In the genomic region with DNA sequence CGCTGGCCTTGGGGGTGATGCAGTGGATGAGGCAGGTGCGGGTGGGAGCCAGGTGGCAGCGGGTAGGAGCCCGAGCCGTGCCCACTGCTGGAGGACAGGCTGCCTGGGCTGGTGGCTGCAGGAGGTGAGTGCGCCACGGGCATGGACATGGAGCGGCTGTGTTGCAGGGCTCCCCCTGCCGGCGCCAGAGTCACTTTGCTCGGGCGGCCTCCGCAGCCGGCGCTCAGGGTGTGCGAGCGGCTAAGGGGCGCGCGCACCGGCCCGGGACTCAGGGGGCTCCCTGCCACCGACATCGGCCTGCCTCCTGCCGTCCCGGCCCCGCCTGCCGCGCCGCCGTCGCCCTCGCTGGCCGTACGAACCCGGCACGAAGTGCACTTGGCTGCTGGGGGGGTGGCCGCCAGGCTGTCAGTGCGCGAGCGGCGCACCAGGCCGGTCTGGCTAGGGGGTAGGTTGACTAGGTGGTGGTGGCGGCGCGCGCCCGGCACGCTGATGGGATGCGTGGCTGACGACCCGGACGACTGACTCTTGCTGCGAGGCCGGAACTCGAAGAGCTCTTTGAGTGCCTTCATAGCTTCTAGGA, we compare ENCODE assay signal across 8 mouse cellular contexts. TPM values are rescaled to one million over a fixed set of nuclear protein-coding genes. Genes with fewer than 3 reads are reported as not detected.
DNase-seq lines count a peak whose midpoint lies in the region; ATAC-seq and TF ChIP-seq lines count a peak whose summit lies in the region.

No protein-coding gene starts in this region.

- H3K9ac ChIP-seq in hindbrain, postnatal 0 days (replicated peaks; ENCODE audit: low read length) = peak overlapping the region; percentile 96

- TF ChIP-seq CTCF in gastrocnemius, adult 2 months (IDR thresholded peaks at IDR 0.05) = peak; percentile 91; the same call in 1 of the 2 replicates
- TF ChIP-seq CTCF in hindbrain, postnatal 0 days (IDR thresholded peaks at IDR 0.05; ENCODE audit: low read depth) = peak; percentile 76

- intact Hi-C loops in gastrocnemius, adult 2 months (cut with DNase I) = loop anchor here (2.0 to 5.0 kb wide), 5 partner anchors 85 to 568 kb away; no protein-coding TSS in a partner anchor

- peak; percentile 55 for ATAC-seq in hindbrain, postnatal 0 days
- peak; percentile 53 for ATAC-seq in megakaryocyte, adult 5-6 weeks (ENCODE audit: poor library complexity, severe bottlenecking)

- peak overlapping the region; percentile 100 for H3K27ac ChIP-seq in gastrocnemius, adult 2 months
- H3K27ac ChIP-seq in hindbrain, postnatal 0 days = peak overlapping the region; percentile 100

- peak overlapping the region; percentile 96 for H3K4me3 ChIP-seq in gastrocnemius, adult 2 months
- H3K4me3 ChIP-seq in hindbrain, postnatal 0 days (ENCODE audit: low read length) = peak overlapping the region; percentile 78

- H3K36me3 ChIP-seq in hindbrain, postnatal 0 days (ENCODE audit: insufficient read depth, low read length) = no peaks in the 10 kb centered on the region

- no peaks in the 10 kb centered on the region for H3K9me3 ChIP-seq in hindbrain, postnatal 0 days (ENCODE audit: low read length)

- DNase-seq in WW6 (ENCODE audit: low read depth, low spot score) = peak; percentile 69
- peak; percentile 84 to 93 for DNase-seq in cerebellum, postnatal 4 days (ENCODE audit: low spot score in 2 of 2)
- peak; percentile 94 for DNase-seq in gastrocnemius, adult 2 months
- DNase-seq in hindbrain, postnatal 0 days (ENCODE audit: low spot score) = peak; percentile 94
- peak; percentile 75 to 81 for DNase-seq in left cerebral cortex, adult 8-10 months (ENCODE audit: low spot score in 2 of 2)
- DNase-seq in right cerebral cortex, adult 18-20 months = peak; percentile 92
- peak; percentile 66 for DNase-seq in urinary bladder, postnatal 10 days (ENCODE audit: low spot score)

- no peaks in the 10 kb centered on the region for H3K27me3 ChIP-seq in hindbrain, postnatal 0 days (ENCODE audit: insufficient read depth, low read length)

- 1% methylated on average over 50 of the region's 56 CpGs for WGBS in hindbrain, postnatal 0 days

- peaks cover 35% of the 10 kb centered on the region for H3K4me1 ChIP-seq in hindbrain, postnatal 0 days (ENCODE audit: insufficient read depth, low read length)

- peak overlapping the region; percentile 88 for H3K4me2 ChIP-seq in hindbrain, postnatal 0 days (ENCODE audit: low read depth, low read length)

RNA-seq across cellular contexts. Expression of gene Irs2, which starts 1.2 kb away (rescaled TPM):
- total RNA-seq in gastrocnemius, adult 2 months (2021) = 10 to 100 TPM; 28.2 to 44.8 TPM
- 42.4 and 53.2 TPM in 2 replicates for total RNA-seq in hindbrain, postnatal 0 days (2014; rRNA removed)
- 6.3 and 7.3 TPM in 2 replicates for polyA plus RNA-seq in hindbrain, postnatal 0 days (2015; fragmentation: Nextera tagmentation; extraction: Ambion mirVana)
- total RNA-seq in left cerebral cortex, adult 8-10 months (2022) = 10 to 100 TPM; 39.4 to 46.7 (median 43.6) TPM
- total RNA-seq in megakaryocyte, adult 5-6 weeks (2015) = 12.3 and 12.5 TPM in 2 replicates
- 7.6 and 10.9 TPM in 2 replicates for total RNA-seq in megakaryocyte, adult 5-6 weeks (2017)

Comparison
In these comparisons a context has a peak if more than half of its experiments do, and no peak if none do; other contexts are left out.
1. Peak in every context shown above with its lines: DNase-seq, ATAC-seq, H3K4me3 ChIP-seq and H3K27ac ChIP-seq.